Mouse (Mus musculus): ENCODE data around the gene Klhdc9.

- TF ChIP-seq ZC3H11A (IDR thresholded peaks at IDR 0.05; ENCODE audit: borderline replicate concordance, low read depth, low read length): no peak
- no peak for TF ChIP-seq MAFK (IDR thresholded peaks at IDR 0.05; ENCODE audit: insufficient read depth, low read depth, low read length)
- peak; percentile 89 for TF ChIP-seq CHD2 (IDR thresholded peaks at IDR 0.05; ENCODE audit: low read depth, low read length)
Observed at GRCm38 (mm10) chr1:171360656-171361055, at the start of gene Klhdc9.

Measured in ES-E14 (cell line).